ENCODE assay signal across 28 mouse cellular contexts in the genomic region with DNA sequence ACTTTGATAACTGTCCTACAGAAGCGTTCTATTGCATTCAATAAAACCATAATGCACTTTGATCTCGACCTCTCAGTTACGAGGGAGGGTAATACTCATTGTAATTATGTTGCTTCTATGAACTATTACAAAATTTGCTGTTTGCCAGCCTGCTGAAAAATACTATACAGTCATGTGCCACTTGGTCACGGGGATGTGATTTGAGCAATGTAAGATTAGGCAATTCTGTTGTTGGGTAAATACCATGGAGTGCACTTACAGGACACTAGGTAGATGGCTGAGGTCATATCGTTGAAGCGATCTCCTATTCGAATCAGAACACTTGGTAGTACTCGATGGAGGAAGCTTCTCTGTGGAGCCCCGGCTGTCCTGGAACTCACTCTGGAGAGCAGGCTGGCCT. TPM values are rescaled to one million over a fixed set of nuclear protein-coding genes. Genes with fewer than 3 reads are reported as not detected.
DNase-seq lines count a peak whose midpoint lies in the region; ATAC-seq and TF ChIP-seq lines count a peak whose summit lies in the region.
"Had no signal": no experiment of that assay in that cellular context is flagged by ENCODE, and none has a peak within 500 bp of the region (broad histone marks: within the 10 kb centered on the region; RNA-seq: fewer than 3 reads in every experiment).

No protein-coding gene starts in this region.

- DNase-seq in liver, adult 2 months (ENCODE audit: extremely low read depth, low read depth, low spot score) = peak; percentile 80
- no peak for DNase-seq in liver, embryonic 11.5 days (ENCODE audit: low spot score)
- no peak for DNase-seq in intestine, embryonic 14.5 days (ENCODE audit: low spot score)
- DNase-seq in frontal cortex, postnatal 25 days (ENCODE audit: low spot score in 2 of 2) = no peak
- DNase-seq in heart, adult 8-10 months (ENCODE audit: low spot score) = no peak
- DNase-seq: adrenal gland, adult 8-10 months; adrenal gland, postnatal 14 days; adrenal gland, postnatal 36 days; B cell, adult 2 months; cerebellum, adult 11-12 months; cerebellum, adult 2 months; cerebellum, adult 9-10 months; cerebellum, postnatal 10 days; cerebellum, postnatal 25 days had no signal

- H3K79me2 ChIP-seq in liver, adult 2 months (ENCODE audit: control insufficient read depth, insufficient read depth, low read length) = no peaks in the 10 kb centered on the region

- H3K4me2 ChIP-seq in liver, embryonic 11.5 days = no peak overlapping the region
- H3K4me2 ChIP-seq in intestine, embryonic 14.5 days (ENCODE audit: low read length) = no peak overlapping the region
- H3K4me2 ChIP-seq in intestine, embryonic 16.5 days (ENCODE audit: low read depth, low read length) = no peak overlapping the region
- H3K4me2 ChIP-seq: embryonic facial prominence, embryonic 12.5 days; forebrain, embryonic 13.5 days; forebrain, embryonic 15.5 days had no signal

- H3K9me3 ChIP-seq in liver, embryonic 11.5 days (ENCODE audit: control insufficient read depth, low read length) = no peaks in the 10 kb centered on the region
- H3K9me3 ChIP-seq in intestine, embryonic 14.5 days (ENCODE audit: control insufficient read depth, low read length) = no peaks in the 10 kb centered on the region
- no peaks in the 10 kb centered on the region for H3K9me3 ChIP-seq in intestine, embryonic 16.5 days (ENCODE audit: control insufficient read depth, low read length)
- H3K9me3 ChIP-seq: embryonic facial prominence, embryonic 10.5 days; embryonic facial prominence, embryonic 12.5 days; forebrain, embryonic 13.5 days; forebrain, embryonic 15.5 days had no signal

- no peak for TF ChIP-seq POLR2A in liver, adult 2 months (IDR thresholded peaks at IDR 0.05; ENCODE audit: extremely low read depth, insufficient read depth, low read length)

- ATAC-seq in liver, embryonic 11.5 days (replicated peaks; ENCODE audit: low FRiP score) = no peak
- peak; percentile 54; the same call in 1 of the 2 replicates for ATAC-seq in intestine, embryonic 14.5 days (replicated peaks; ENCODE audit: low FRiP score, low TSS enrichment, low read depth)
- peak; percentile 92 for ATAC-seq in intestine, embryonic 16.5 days
- ATAC-seq: activated CD4-positive, CD25-positive, alpha-beta regulatory T cell, adult 4 months; CD4-positive, CD25-positive, alpha-beta regulatory T cell, adult 4 months; forebrain, embryonic 13.5 days; forebrain, embryonic 15.5 days; Patski had no signal

- no peak for TF ChIP-seq CTCF in liver, adult 2 months (IDR thresholded peaks at IDR 0.05; ENCODE audit: low read depth, low read length)

- no peak overlapping the region for H3K27ac ChIP-seq in liver, adult 2 months (replicated peaks; ENCODE audit: insufficient read depth, low read depth, low read length)
- no peak overlapping the region for H3K27ac ChIP-seq in liver, embryonic 11.5 days (ENCODE audit: low read depth, low read length)
- no peak overlapping the region for H3K27ac ChIP-seq in intestine, embryonic 14.5 days (ENCODE audit: low read depth)
- H3K27ac ChIP-seq in intestine, embryonic 16.5 days (ENCODE audit: low read length) = 0 out of 2 replicates have a peak overlapping the region, but pooled peaks have one; percentile 4
- H3K27ac ChIP-seq: embryonic facial prominence, embryonic 10.5 days; embryonic facial prominence, embryonic 12.5 days; forebrain, embryonic 13.5 days; forebrain, embryonic 15.5 days had no signal

- 53% methylated on average over 9 of the region's 9 CpGs for WGBS in liver, adult 2 months
- 85% methylated on average over 9 of the region's 9 CpGs for WGBS in liver, embryonic 11.5 days
- 84% methylated on average over 9 of the region's 9 CpGs for WGBS in intestine, embryonic 14.5 days
- WGBS in intestine, embryonic 16.5 days = 67% methylated on average over 9 of the region's 9 CpGs

- H3K4me1 ChIP-seq in liver, adult 2 months (ENCODE audit: control insufficient read depth, insufficient read depth, low read length) = no peaks in the 10 kb centered on the region
- no peaks in the 10 kb centered on the region for H3K4me1 ChIP-seq in liver, embryonic 11.5 days (replicated peaks; ENCODE audit: control insufficient read depth, insufficient read depth, low read length)
- H3K4me1 ChIP-seq in intestine, embryonic 14.5 days (replicated peaks; ENCODE audit: control insufficient read depth, insufficient read depth, low read length) = no peaks in the 10 kb centered on the region
- no peaks in the 10 kb centered on the region for H3K4me1 ChIP-seq in intestine, embryonic 16.5 days (ENCODE audit: control insufficient read depth, insufficient read depth, low read length)
- H3K4me1 ChIP-seq: embryonic facial prominence, embryonic 10.5 days; embryonic facial prominence, embryonic 12.5 days; forebrain, embryonic 13.5 days; forebrain, embryonic 15.5 days had no signal

- H3K4me3 ChIP-seq in liver, adult 2 months (ENCODE audit: insufficient read depth, low read depth, low read length) = no peak overlapping the region
- H3K4me3 ChIP-seq in liver, embryonic 11.5 days (ENCODE audit: low read depth, low read length) = no peak overlapping the region
- H3K4me3 ChIP-seq in intestine, embryonic 14.5 days (ENCODE audit: low read depth, low read length) = no peak overlapping the region
- no peak overlapping the region for H3K4me3 ChIP-seq in intestine, embryonic 16.5 days (ENCODE audit: low read length)
- H3K4me3 ChIP-seq: embryonic facial prominence, embryonic 10.5 days; embryonic facial prominence, embryonic 12.5 days; forebrain, embryonic 13.5 days; forebrain, embryonic 15.5 days had no signal

- no peaks in the 10 kb centered on the region for H3K36me3 ChIP-seq in liver, adult 2 months (ENCODE audit: control insufficient read depth, insufficient read depth, low read length)
- H3K36me3 ChIP-seq in liver, embryonic 11.5 days (ENCODE audit: control insufficient read depth, insufficient read depth, low read length) = no peaks in the 10 kb centered on the region
- no peaks in the 10 kb centered on the region for H3K36me3 ChIP-seq in intestine, embryonic 14.5 days (ENCODE audit: control insufficient read depth, insufficient read depth, low read length)
- H3K36me3 ChIP-seq in intestine, embryonic 16.5 days (ENCODE audit: control insufficient read depth, insufficient read depth, low read length) = no peaks in the 10 kb centered on the region
- H3K36me3 ChIP-seq: embryonic facial prominence, embryonic 10.5 days; embryonic facial prominence, embryonic 12.5 days; forebrain, embryonic 15.5 days; G1E had no signal

- H3K9ac ChIP-seq in liver, adult 2 months (ENCODE audit: low read depth, low read length) = no peak overlapping the region
- no peak overlapping the region for H3K9ac ChIP-seq in liver, embryonic 11.5 days (ENCODE audit: low read depth, low read length)
- no peak overlapping the region for H3K9ac ChIP-seq in intestine, embryonic 14.5 days (ENCODE audit: low read length)
- no peak overlapping the region for H3K9ac ChIP-seq in intestine, embryonic 16.5 days (ENCODE audit: low read depth, low read length)
- H3K9ac ChIP-seq: embryonic facial prominence, embryonic 12.5 days; forebrain, embryonic 13.5 days; forebrain, embryonic 15.5 days had no signal

- H3K27me3 ChIP-seq in liver, adult 2 months (ENCODE audit: control insufficient read depth, insufficient read depth, low read length) = no peaks in the 10 kb centered on the region
- H3K27me3 ChIP-seq in liver, embryonic 11.5 days (replicated peaks; ENCODE audit: control insufficient read depth, insufficient read depth, low read length) = no peaks in the 10 kb centered on the region
- H3K27me3 ChIP-seq in intestine, embryonic 14.5 days (replicated peaks; ENCODE audit: control insufficient read depth, insufficient read depth, low read length) = no peaks in the 10 kb centered on the region
- no peaks in the 10 kb centered on the region for H3K27me3 ChIP-seq in intestine, embryonic 16.5 days (replicated peaks; ENCODE audit: control insufficient read depth, insufficient read depth, low read length)
- H3K27me3 ChIP-seq: CH12.LX; embryonic facial prominence, embryonic 12.5 days; forebrain, embryonic 13.5 days; forebrain, embryonic 15.5 days; Patski had no signal

RNA-seq across cellular contexts. Expression of a gene that starts 20.4 kb away (rescaled TPM):
- total RNA-seq in liver, adult 2 months (2014; rRNA removed) = 0.13 and 0.37 TPM in 2 replicates
- polyA plus RNA-seq in liver, adult 2 months (2012; rRNA removed) = 0.05 TPM in 1 of 2 replicates, not detected in the other
- polyA plus RNA-seq in liver, embryonic 11.5 days (2014; fragmentation: Nextera tagmentation; extraction: Ambion mirVana) = 0.25 and 0.30 TPM in 2 replicates
- 42.0 and 49.3 TPM in 2 replicates for polyA plus RNA-seq in intestine, embryonic 14.5 days (2014; fragmentation: Nextera tagmentation; extraction: Ambion mirVana)
- polyA plus RNA-seq in intestine, embryonic 16.5 days (2015; fragmentation: Nextera tagmentation; extraction: Ambion mirVana) = 107 and 111 TPM in 2 replicates
- not detected for total RNA-seq in heart, adult 8-10 months (2022)
- total RNA-seq: adrenal gland, adult 18-20 months; adrenal gland, adult 8-10 months; adrenal gland, postnatal 14 days; adrenal gland, postnatal 36 days; CH12.LX; G1E had no signal
- polyA plus RNA-seq: activated CD4-positive, CD25-positive, alpha-beta regulatory T cell, adult 4 months; CD4-positive, CD25-positive, alpha-beta regulatory T cell, adult 4 months; cerebellum, adult 2 months; cortical plate, adult 2 months; forebrain, embryonic 13.5 days; forebrain, embryonic 15.5 days; G1E had no signal

RNA-seq across cellular contexts. Expression of a gene that starts 28.7 kb away (rescaled TPM):
- total RNA-seq in liver, adult 2 months (2014; rRNA removed) = not detected in 2 replicates
- not detected in 2 replicates for polyA plus RNA-seq in liver, adult 2 months (2012; rRNA removed)
- not detected in 2 replicates for polyA plus RNA-seq in liver, embryonic 11.5 days (2014; fragmentation: Nextera tagmentation; extraction: Ambion mirVana)
- not detected in 2 replicates for polyA plus RNA-seq in intestine, embryonic 14.5 days (2014; fragmentation: Nextera tagmentation; extraction: Ambion mirVana)
- not detected in 2 replicates for polyA plus RNA-seq in intestine, embryonic 16.5 days (2015; fragmentation: Nextera tagmentation; extraction: Ambion mirVana)
- not detected for total RNA-seq in heart, adult 8-10 months (2022)
- total RNA-seq: adrenal gland, adult 18-20 months; adrenal gland, adult 8-10 months; adrenal gland, postnatal 14 days; adrenal gland, postnatal 36 days; CH12.LX; G1E had no signal
- polyA plus RNA-seq: activated CD4-positive, CD25-positive, alpha-beta regulatory T cell, adult 4 months; CD4-positive, CD25-positive, alpha-beta regulatory T cell, adult 4 months; cerebellum, adult 2 months; cortical plate, adult 2 months; embryonic facial prominence, embryonic 10.5 days; embryonic facial prominence, embryonic 12.5 days; forebrain, embryonic 11.5 days; forebrain, embryonic 13.5 days; forebrain, embryonic 15.5 days; G1E; Patski had no signal

RNA-seq across cellular contexts. Expression of a gene that starts 44.1 kb away (rescaled TPM):
- total RNA-seq in liver, adult 2 months (2014; rRNA removed) = not detected in 2 replicates
- not detected in 2 replicates for polyA plus RNA-seq in liver, adult 2 months (2012; rRNA removed)
- not detected in 2 replicates for polyA plus RNA-seq in liver, embryonic 11.5 days (2014; fragmentation: Nextera tagmentation; extraction: Ambion mirVana)
- polyA plus RNA-seq in intestine, embryonic 14.5 days (2014; fragmentation: Nextera tagmentation; extraction: Ambion mirVana) = not detected in 2 replicates
- polyA plus RNA-seq in intestine, embryonic 16.5 days (2015; fragmentation: Nextera tagmentation; extraction: Ambion mirVana) = not detected in 2 replicates
- not detected for total RNA-seq in heart, adult 8-10 months (2022)
- total RNA-seq: adrenal gland, adult 18-20 months; adrenal gland, adult 8-10 months; adrenal gland, postnatal 14 days; adrenal gland, postnatal 36 days; CH12.LX had no signal
- polyA plus RNA-seq: activated CD4-positive, CD25-positive, alpha-beta regulatory T cell, adult 4 months; CD4-positive, CD25-positive, alpha-beta regulatory T cell, adult 4 months; cerebellum, adult 2 months; cortical plate, adult 2 months; embryonic facial prominence, embryonic 10.5 days; embryonic facial prominence, embryonic 12.5 days; embryonic facial prominence, embryonic 14.5 days; forebrain, embryonic 11.5 days; forebrain, embryonic 13.5 days; forebrain, embryonic 15.5 days; G1E; Patski had no signal

Comparison
In these comparisons a context has a peak if more than half of its experiments do, and no peak if none do; other contexts are left out.
1. RNA of a gene that starts 20.4 kb away (polyA plus RNA-seq): 107 to 111 TPM in intestine, embryonic 16.5 days and 42.0 to 49.3 TPM in intestine, embryonic 14.5 days; 0.25 to 0.30 TPM in liver, embryonic 11.5 days and 0.05 TPM in liver, adult 2 months; every median in the first group is over 10 times any median in the second.